Mouse (Mus musculus) neural tube, embryonic 15.5 days (tissue): ENCODE results near the gene Loxl1. TPM values are rescaled to one million over a fixed set of nuclear protein-coding genes. Genes with fewer than 3 reads are reported as not detected.
"Not testable (repeated sequence)": the region's sequence is repeated elsewhere in the genome, so short reads cannot be mapped to it uniquely, and the experiment has no call there.

ENCODE experiments used
- ATAC-seq: fragments of 200-750 bp; cut with Nextera tagmentation; 2 replicates; pipeline ENCODE4 v1.8.0; 2017; ENCODE audit warnings: mild to moderate bottlenecking, moderate TSS enrichment, moderate library complexity; ENCODE audit not compliant: low FRiP score
- H3K27ac ChIP-seq: fragments of 300-500 bp; sonication (generic); replicated peaks from 2 replicates; pipeline ENCODE4 v1.5.1; 2015; ENCODE audit warnings: mild to moderate bottlenecking, inconsistent platforms
- H3K27me3 ChIP-seq: fragments of 300-500 bp; sonication (generic); replicated peaks from 2 replicates; pipeline ENCODE4 v1.6.1; 2015; ENCODE audit warnings: inconsistent platforms
- H3K36me3 ChIP-seq: fragments of 300-500 bp; sonication (generic); 2 replicates; pipeline ENCODE4 v1.6.1; 2015; ENCODE audit warnings: inconsistent platforms
- H3K4me1 ChIP-seq: fragments of 300-500 bp; sonication (generic); 2 replicates; pipeline ENCODE4 v1.6.1; 2015; ENCODE audit warnings: inconsistent platforms
- H3K4me2 ChIP-seq: fragments of 300-500 bp; sonication (generic); 2 replicates; pipeline ENCODE4 v1.6.1; 2015; ENCODE audit warnings: inconsistent platforms, mild to moderate bottlenecking, moderate library complexity
- H3K4me3 ChIP-seq: fragments of 300-500 bp; sonication (generic); replicated peaks from 2 replicates; pipeline ENCODE4 v1.5.1; 2015; ENCODE audit warnings: mild to moderate bottlenecking, inconsistent platforms
- H3K9ac ChIP-seq: fragments of 300-500 bp; sonication (generic); replicated peaks from 2 replicates; pipeline ENCODE4 v1.6.1; 2015; ENCODE audit warnings: mild to moderate bottlenecking, inconsistent platforms
- H3K9me3 ChIP-seq: fragments of 300-500 bp; sonication (generic); replicated peaks from 2 replicates; pipeline ENCODE4 v1.6.1; 2016; ENCODE audit warnings: inconsistent platforms
- WGBS: fragments of 180-500 bp; shearing (Covaris S2); methylation state at CpG from one replicate; pipeline ENCODE4 v1.1.7; 2015; ENCODE audit warnings: mixed read lengths; 5-methylcytosine and 5-hydroxymethylcytosine counted together
- polyA plus RNA-seq: library from polyadenylated mRNA; unstranded; fragments of >200 nt; fragmentation: Nextera tagmentation; extraction: Ambion mirVana; gene quantifications from 2 replicates; pipeline ENCODE4 v1.2.1, GENCODE M21; 2015

Gene Loxl1
- polyA plus RNA-seq, 1 experiment from 2014 or later = 10.2 TPM

- Histone ChIP-seq H3K4me2 (no peak overlapping the region), H3K36me3 (peaks cover 46% of the 10 kb centered on the region)
- ATAC-seq = no peak
These were observed 57.0 kb downstream of the Loxl1 start for GRCm38 (mm10) chr9:58255704-58256685.

GRCm38 (mm10) chr9:58255105-58255504 lies 57.9 kb downstream of the Loxl1 start:
- Histone ChIP-seq H3K9me3 (no peaks in the 10 kb centered on the region), H3K4me1 (peaks cover 17% of the 10 kb centered on the region), H3K27me3 (no peaks in the 10 kb centered on the region), H3K4me2 (no peak overlapping the region), H3K9ac (no peak overlapping the region), H3K27ac (no peak overlapping the region), H3K4me3 (no peak overlapping the region), H3K36me3 (peaks cover 38% of the 10 kb centered on the region)
- ATAC-seq = no peak
- WGBS = 44% methylated on average over 2 of the region's 2 CpGs

More at GRCm38 (mm10) chr9:58255704-58256685, 57.0 kb downstream of the Loxl1 start:
- H3K27ac ChIP-seq = no peak overlapping the region
- no peak overlapping the region for H3K4me3 ChIP-seq
- H3K9me3 ChIP-seq = no peaks in the 10 kb centered on the region
- H3K27me3 ChIP-seq = no peaks in the 10 kb centered on the region
- no peak overlapping the region for H3K9ac ChIP-seq
- H3K4me1 ChIP-seq = peaks cover 15% of the 10 kb centered on the region
- WGBS = 90% methylated on average over 10 of the region's 10 CpGs

GRCm38 (mm10) chr9:58253805-58254122 lies 59.2 kb downstream of the Loxl1 start:
- peak overlapping the region; percentile 89 for H3K9ac ChIP-seq
- H3K4me2 ChIP-seq = peak overlapping the region; percentile 86
- peak overlapping the region; percentile 84 for H3K27ac ChIP-seq
- H3K4me1 ChIP-seq = peaks cover 31% of the 10 kb centered on the region
- peaks cover 32% of the 10 kb centered on the region for H3K36me3 ChIP-seq
- ATAC-seq, H3K9me3 ChIP-seq, H3K27me3 ChIP-seq: not testable (repeated sequence)
- 78% methylated on average over 5 of the region's 5 CpGs for WGBS
- peak overlapping the region; percentile 94 for H3K4me3 ChIP-seq

GRCm38 (mm10) chr9:58253033-58253804 lies 59.8 kb downstream of the Loxl1 start, which contains the start of gene Stoml1:
TSS of gene Stoml1 (plus strand) at chr9:58253164.
- H3K4me3 ChIP-seq = peak within 1 kb of the TSS; percentile 94
- peak; percentile 98 for ATAC-seq
- 1% methylated on average over 31 of the region's 31 CpGs for WGBS
- peaks cover 27% of the 10 kb centered on the region for H3K36me3 ChIP-seq
- H3K4me1 ChIP-seq = peaks cover 32% of the 10 kb centered on the region
- H3K27me3 ChIP-seq = no peaks in the 10 kb centered on the region
- H3K4me2 ChIP-seq = peak within 1 kb of the TSS; percentile 86
- H3K9me3 ChIP-seq = no peaks in the 10 kb centered on the region
- peak within 1 kb of the TSS; percentile 89 for H3K9ac ChIP-seq
- peak within 1 kb of the TSS; percentile 84 for H3K27ac ChIP-seq

- not testable (repeated sequence) for ATAC-seq, H3K9ac ChIP-seq, H3K4me2 ChIP-seq, H3K27me3 ChIP-seq, H3K9me3 ChIP-seq, H3K27ac ChIP-seq, H3K36me3 ChIP-seq, H3K4me3 ChIP-seq
- WGBS = 96% methylated on average over 1 of the region's 1 CpGs
- peaks cover 40% of the 10 kb centered on the region for H3K4me1 ChIP-seq
These were observed 62.3 kb downstream of the Loxl1 start for GRCm38 (mm10) chr9:58250730-58251129.

GRCm38 (mm10) chr9:58250322-58250721 lies 62.7 kb downstream of the Loxl1 start:
- Histone ChIP-seq H3K36me3 (0 out of 2 replicates have a peak, but pooled peaks cover under 1% of the 10 kb centered on the region), H3K9ac (no peak overlapping the region; the same call in 1 of the 2 replicates), H3K27ac (peak overlapping the region; percentile 46; the same call in 1 of the 2 replicates), H3K27me3 (no peaks in the 10 kb centered on the region), H3K4me3 (no peak overlapping the region), H3K4me1 (peaks cover 40% of the 10 kb centered on the region), H3K4me2 (peak overlapping the region; percentile 58), H3K9me3 (no peaks in the 10 kb centered on the region)
- no peak for ATAC-seq
- 77% methylated on average over 8 of the region's 8 CpGs for WGBS

- Histone ChIP-seq H3K36me3 (no peaks in the 10 kb centered on the region), H3K27me3 (no peaks in the 10 kb centered on the region), H3K9me3 (no peaks in the 10 kb centered on the region), H3K27ac (peak within 1 kb of the TSS; percentile 46; the same call in 1 of the 2 replicates), H3K9ac (peak within 1 kb of the TSS; percentile 44), H3K4me1 (peaks cover 37% of the 10 kb centered on the region), H3K4me2 (peak within 1 kb of the TSS; percentile 58), H3K4me3 (peak within 1 kb of the TSS; percentile 38)
- no peak for ATAC-seq
- WGBS = 1% methylated on average over 16 of the region's 16 CpGs
These were observed 63.3 kb downstream of the Loxl1 start, which contains the start of gene Pml for GRCm38 (mm10) chr9:58249592-58250192. TSS of gene Pml (minus strand) at chr9:58249786.

GRCm38 (mm10) chr9:58248746-58249413 lies 64.1 kb downstream of the Loxl1 start:
- no peaks in the 10 kb centered on the region for H3K36me3 ChIP-seq
- peak overlapping the region; percentile 58 for H3K4me2 ChIP-seq
- peaks cover 29% of the 10 kb centered on the region for H3K4me1 ChIP-seq
- no peak overlapping the region for H3K27ac ChIP-seq
- no peak for ATAC-seq
- H3K9ac ChIP-seq = no peak overlapping the region
- H3K27me3 ChIP-seq = no peaks in the 10 kb centered on the region
- peak overlapping the region; percentile 38 for H3K4me3 ChIP-seq
- H3K9me3 ChIP-seq = no peaks in the 10 kb centered on the region
- WGBS = 46% methylated on average over 7 of the region's 7 CpGs

- no peaks in the 10 kb centered on the region for H3K9me3 ChIP-seq
- H3K36me3 ChIP-seq = no peaks in the 10 kb centered on the region
- H3K4me1 ChIP-seq = peaks cover 38% of the 10 kb centered on the region
- H3K27me3 ChIP-seq = no peaks in the 10 kb centered on the region
- peak overlapping the region; percentile 49 for H3K4me2 ChIP-seq
- peak; percentile 62; the same call in 1 of the 2 replicates for ATAC-seq
- H3K4me3 ChIP-seq = peak overlapping the region; percentile 10; the same call in 1 of the 2 replicates
- H3K9ac ChIP-seq = peak overlapping the region; percentile 36; the same call in 1 of the 2 replicates
- 13% methylated on average over 25 of the region's 25 CpGs for WGBS
- peak overlapping the region; percentile 34; the same call in 1 of the 2 replicates for H3K27ac ChIP-seq
These were observed 65.8 kb downstream of the Loxl1 start for GRCm38 (mm10) chr9:58247064-58247759.

GRCm38 (mm10) chr9:58246083-58246591 lies 66.8 kb downstream of the Loxl1 start:
- Histone ChIP-seq H3K9ac (no peak overlapping the region), H3K9me3 (no peaks in the 10 kb centered on the region), H3K4me1 (peaks cover 49% of the 10 kb centered on the region), H3K4me3 (no peak overlapping the region), H3K27me3 (no peaks in the 10 kb centered on the region), H3K27ac (no peak overlapping the region), H3K4me2 (no peak overlapping the region), H3K36me3 (no peaks in the 10 kb centered on the region)
- ATAC-seq = no peak
- 45% methylated on average over 4 of the region's 4 CpGs for WGBS
